Mouse (Mus musculus): ENCODE data around the gene Minos1. TPM values are rescaled to one million over a fixed set of nuclear protein-coding genes. Genes with fewer than 3 reads are reported as not detected.

Minos1 gene
- polyA plus RNA-seq (2016; fragmentation: Nextera tagmentation; extraction: Ambion mirVana) = 376 and 407 TPM in 2 replicates

- Histone ChIP-seq H3K27ac (peak within 1 kb of the TSS; percentile 91), H3K9ac (peak within 1 kb of the TSS; percentile 94), H3K9me3 (replicated peaks) (no peaks in the 10 kb centered on the region), H3K36me3 (peaks cover 6% of the 10 kb centered on the region; the same call in 1 of the 2 replicates), H3K4me1 (peaks cover 17% of the 10 kb centered on the region), H3K4me2 (replicated peaks) (peak within 1 kb of the TSS; percentile 95), H3K4me3 (peak within 1 kb of the TSS; percentile 97), H3K27me3 (no peaks in the 10 kb centered on the region)
- under 1% methylated on average over 63 of the region's 63 CpGs for WGBS
- peak; percentile 97 for ATAC-seq (ENCODE audit: low FRiP score)
Observed at GRCm38 (mm10) chr4:139130701-139131549, at the start of gene Minos1. TSS of gene Minos1 (minus strand) at chr4:139131113.

- Histone ChIP-seq H3K27me3 (no peaks in the 10 kb centered on the region), H3K4me2 (replicated peaks) (no peak overlapping the region), H3K9ac (no peak overlapping the region), H3K27ac (no peak overlapping the region), H3K4me1 (peaks cover 3% of the 10 kb centered on the region; the same call in 1 of the 2 replicates), H3K36me3 (no peaks in the 10 kb centered on the region), H3K9me3 (replicated peaks) (peaks cover 15% of the 10 kb centered on the region), H3K4me3 (no peak overlapping the region)
- 88% methylated on average over 17 of the region's 17 CpGs for WGBS
- ATAC-seq (ENCODE audit: low FRiP score) = no peak
Observed at GRCm38 (mm10) chr4:139179731-139180625, 49.1 kb upstream of the Minos1 start.

- 85% methylated on average over 2 of the region's 2 CpGs for WGBS
- peaks cover 15% of the 10 kb centered on the region for H3K9me3 ChIP-seq (replicated peaks)
- no peak overlapping the region for H3K4me2 ChIP-seq (replicated peaks)
- no peaks in the 10 kb centered on the region for H3K27me3 ChIP-seq
- ATAC-seq (ENCODE audit: low FRiP score) = no peak
- no peaks in the 10 kb centered on the region for H3K36me3 ChIP-seq
- H3K27ac ChIP-seq = no peak overlapping the region
- H3K4me3 ChIP-seq = no peak overlapping the region
- H3K4me1 ChIP-seq = peaks cover 3% of the 10 kb centered on the region; the same call in 1 of the 2 replicates
- no peak overlapping the region for H3K9ac ChIP-seq
Observed at GRCm38 (mm10) chr4:139179218-139179617, 48.3 kb upstream of the Minos1 start.

GRCm38 (mm10) chr4:139178377-139178776, 47.5 kb upstream of the Minos1 start:
- Histone ChIP-seq H3K36me3 (no peaks in the 10 kb centered on the region), H3K27me3 (no peaks in the 10 kb centered on the region), H3K9me3 (replicated peaks) (peaks cover 15% of the 10 kb centered on the region), H3K4me2 (replicated peaks) (no peak overlapping the region), H3K4me1 (peaks cover 3% of the 10 kb centered on the region; the same call in 1 of the 2 replicates), H3K4me3 (no peak overlapping the region), H3K9ac (no peak overlapping the region), H3K27ac (no peak overlapping the region)
- ATAC-seq (ENCODE audit: low FRiP score) = no peak
- WGBS = 96% methylated on average over 11 of the region's 11 CpGs

- no peak overlapping the region for H3K9ac ChIP-seq
- H3K36me3 ChIP-seq = no peaks in the 10 kb centered on the region
- H3K4me3 ChIP-seq = no peak overlapping the region
- WGBS = 96% methylated on average over 3 of the region's 3 CpGs
- no peak overlapping the region for H3K27ac ChIP-seq
- H3K4me2 ChIP-seq (replicated peaks) = no peak overlapping the region
- H3K4me1 ChIP-seq = peaks cover 3% of the 10 kb centered on the region; the same call in 1 of the 2 replicates
- ATAC-seq (ENCODE audit: low FRiP score) = no peak
- peaks cover 15% of the 10 kb centered on the region for H3K9me3 ChIP-seq (replicated peaks)
- no peaks in the 10 kb centered on the region for H3K27me3 ChIP-seq
Observed at GRCm38 (mm10) chr4:139177921-139178320, 47.0 kb upstream of the Minos1 start.

GRCm38 (mm10) chr4:139176023-139176422, 45.1 kb upstream of the Minos1 start:
- 69% methylated on average over 6 of the region's 6 CpGs for WGBS
- no peak overlapping the region for H3K4me2 ChIP-seq (replicated peaks)
- no peaks in the 10 kb centered on the region for H3K36me3 ChIP-seq
- ATAC-seq (ENCODE audit: low FRiP score) = no peak
- no peak overlapping the region for H3K27ac ChIP-seq
- H3K4me3 ChIP-seq = no peak overlapping the region
- no peaks in the 10 kb centered on the region for H3K27me3 ChIP-seq
- H3K9me3 ChIP-seq (replicated peaks) = peaks cover 15% of the 10 kb centered on the region
- no peak overlapping the region for H3K9ac ChIP-seq
- peaks cover 3% of the 10 kb centered on the region; the same call in 1 of the 2 replicates for H3K4me1 ChIP-seq

GRCm38 (mm10) chr4:139175061-139175971, 44.4 kb upstream of the Minos1 start:
- H3K27me3 ChIP-seq = no peaks in the 10 kb centered on the region
- no peaks in the 10 kb centered on the region for H3K36me3 ChIP-seq
- H3K9me3 ChIP-seq (replicated peaks) = peaks cover 15% of the 10 kb centered on the region
- 59% methylated on average over 20 of the region's 20 CpGs for WGBS
- H3K4me1 ChIP-seq = peaks cover 3% of the 10 kb centered on the region; the same call in 1 of the 2 replicates
- no peak overlapping the region for H3K27ac ChIP-seq
- no peak overlapping the region for H3K4me3 ChIP-seq
- H3K9ac ChIP-seq = no peak overlapping the region
- ATAC-seq (ENCODE audit: low FRiP score) = no peak
- H3K4me2 ChIP-seq (replicated peaks) = no peak overlapping the region

- Histone ChIP-seq H3K9ac (no peak overlapping the region), H3K4me2 (replicated peaks) (no peak overlapping the region), H3K36me3 (no peaks in the 10 kb centered on the region), H3K4me3 (no peak overlapping the region), H3K27me3 (no peaks in the 10 kb centered on the region), H3K4me1 (no peaks in the 10 kb centered on the region), H3K9me3 (replicated peaks) (no peaks in the 10 kb centered on the region), H3K27ac (no peak overlapping the region)
- 57% methylated on average over 12 of the region's 12 CpGs for WGBS
- no peak for ATAC-seq (ENCODE audit: low FRiP score)
Observed at GRCm38 (mm10) chr4:139169748-139170279, 38.9 kb upstream of the Minos1 start.

- WGBS = 72% methylated on average over 15 of the region's 15 CpGs
- H3K9ac ChIP-seq = no peak overlapping the region
- H3K4me3 ChIP-seq = no peak overlapping the region
- no peaks in the 10 kb centered on the region for H3K9me3 ChIP-seq (replicated peaks)
- ATAC-seq (ENCODE audit: low FRiP score) = no peak
- no peak overlapping the region for H3K4me2 ChIP-seq (replicated peaks)
- H3K4me1 ChIP-seq = no peaks in the 10 kb centered on the region
- H3K27me3 ChIP-seq = no peaks in the 10 kb centered on the region
- H3K27ac ChIP-seq = no peak overlapping the region
- no peaks in the 10 kb centered on the region for H3K36me3 ChIP-seq
Observed at GRCm38 (mm10) chr4:139168985-139169747, 38.3 kb upstream of the Minos1 start.

GRCm38 (mm10) chr4:139167107-139167506, 36.2 kb upstream of the Minos1 start:
- H3K9me3 ChIP-seq (replicated peaks) = no peaks in the 10 kb centered on the region
- no peak overlapping the region for H3K4me2 ChIP-seq (replicated peaks)
- H3K4me3 ChIP-seq = no peak overlapping the region
- H3K9ac ChIP-seq = no peak overlapping the region
- H3K4me1 ChIP-seq = no peaks in the 10 kb centered on the region
- H3K36me3 ChIP-seq = no peaks in the 10 kb centered on the region
- 75% methylated on average over 8 of the region's 8 CpGs for WGBS
- H3K27me3 ChIP-seq = no peaks in the 10 kb centered on the region
- no peak for ATAC-seq (ENCODE audit: low FRiP score)
- no peak overlapping the region for H3K27ac ChIP-seq

GRCm38 (mm10) chr4:139166244-139166643, 35.3 kb upstream of the Minos1 start:
- H3K4me1 ChIP-seq = no peaks in the 10 kb centered on the region
- H3K9me3 ChIP-seq (replicated peaks) = no peaks in the 10 kb centered on the region
- no peaks in the 10 kb centered on the region for H3K36me3 ChIP-seq
- no peak overlapping the region for H3K4me2 ChIP-seq (replicated peaks)
- H3K27ac ChIP-seq = no peak overlapping the region
- no peak for ATAC-seq (ENCODE audit: low FRiP score)
- 81% methylated on average over 8 of the region's 8 CpGs for WGBS
- no peak overlapping the region for H3K9ac ChIP-seq
- no peaks in the 10 kb centered on the region for H3K27me3 ChIP-seq
- no peak overlapping the region for H3K4me3 ChIP-seq

Measured in hindbrain, embryonic 12.5 days (tissue).